Mouse (Mus musculus) cerebellum, adult 11 months (tissue): ENCODE measurements around the gene Reg3g.
"Not testable (repeated sequence)": the region's sequence is repeated elsewhere in the genome, so short reads cannot be mapped to it uniquely, and the experiment has no call there.

Experiments
- DNase-seq: peaks from one replicate; pipeline ENCODE4 v3.0.0; 2022

Gene Reg3g

DNA sequence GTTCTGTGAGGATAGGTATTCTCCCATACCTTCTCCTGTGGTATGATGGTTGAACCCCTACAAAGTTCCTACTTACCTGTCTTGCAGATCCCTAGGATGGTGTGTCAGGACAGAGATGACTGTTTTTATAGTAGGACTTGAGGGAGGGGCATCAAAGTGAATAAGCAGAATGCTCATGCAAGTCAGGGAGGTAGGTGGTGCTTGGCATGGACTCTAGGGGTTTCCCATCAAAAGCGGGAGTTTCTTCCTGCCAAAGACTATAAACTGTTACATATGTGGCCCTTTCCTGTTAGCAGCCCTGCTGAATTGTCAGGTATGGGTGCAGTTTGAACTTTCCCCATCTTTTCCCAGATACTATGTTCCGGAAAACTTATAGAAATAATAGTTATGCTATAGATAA, at the start of gene Reg3g:
Gene Reg3g (minus strand): TSS at position 101 of the 400 bp plus-strand sequence.
- no peak for DNase-seq

DNA sequence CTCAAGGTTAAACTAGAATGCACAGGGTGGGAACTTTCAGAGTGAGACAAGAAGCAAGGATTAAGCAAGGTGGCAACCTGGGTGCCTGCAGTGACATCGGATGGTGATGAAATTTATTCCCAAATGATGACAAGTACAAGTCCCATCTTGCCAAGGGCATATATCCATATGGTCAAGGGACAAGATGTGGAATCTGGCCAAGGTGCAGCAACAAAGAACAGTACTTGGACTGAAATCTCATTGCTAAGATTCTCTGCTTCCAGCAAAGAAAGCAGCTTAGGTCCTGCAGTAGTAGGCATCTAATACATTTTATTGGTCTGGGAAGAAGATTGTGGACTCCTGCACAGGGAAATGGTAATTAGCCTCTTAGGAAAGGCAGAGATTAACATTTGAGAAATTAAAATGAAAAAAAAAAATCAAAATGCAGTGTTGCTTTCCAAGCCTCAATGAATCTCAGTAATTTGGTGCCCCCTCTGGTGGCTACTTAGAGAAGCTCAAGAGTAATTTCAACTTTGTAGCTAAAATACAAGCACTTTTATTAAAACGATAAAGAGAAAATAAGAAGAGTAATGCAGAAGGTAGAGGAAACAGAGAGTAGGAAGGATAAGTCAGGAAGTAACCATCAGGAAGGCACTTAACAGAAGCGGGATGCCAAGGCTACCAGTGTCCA, 47.2 kb upstream of the Reg3g start:
- DNase-seq: peak; percentile 4

DNA sequence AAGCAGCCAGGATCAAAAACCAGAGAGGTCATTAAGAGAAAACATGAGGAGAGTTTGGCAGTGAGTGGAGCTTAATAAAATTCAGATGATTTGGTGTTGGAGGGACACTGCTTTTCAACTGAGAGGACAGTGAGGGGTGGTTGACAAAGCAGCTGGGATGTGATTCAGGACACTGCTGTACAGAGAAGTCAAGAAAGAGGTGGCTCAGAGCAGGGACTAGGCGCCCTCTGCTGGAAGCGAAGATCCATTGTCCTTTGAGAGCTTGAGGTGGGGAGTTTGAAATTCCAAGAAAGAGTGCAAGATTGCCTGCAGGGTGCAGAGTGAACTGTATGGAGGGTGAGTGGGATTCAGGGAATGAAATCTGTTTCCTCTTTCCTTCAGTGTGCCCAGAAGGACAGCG, 44.2 kb upstream of the Reg3g start:
- peak; percentile 18 for DNase-seq

DNA sequence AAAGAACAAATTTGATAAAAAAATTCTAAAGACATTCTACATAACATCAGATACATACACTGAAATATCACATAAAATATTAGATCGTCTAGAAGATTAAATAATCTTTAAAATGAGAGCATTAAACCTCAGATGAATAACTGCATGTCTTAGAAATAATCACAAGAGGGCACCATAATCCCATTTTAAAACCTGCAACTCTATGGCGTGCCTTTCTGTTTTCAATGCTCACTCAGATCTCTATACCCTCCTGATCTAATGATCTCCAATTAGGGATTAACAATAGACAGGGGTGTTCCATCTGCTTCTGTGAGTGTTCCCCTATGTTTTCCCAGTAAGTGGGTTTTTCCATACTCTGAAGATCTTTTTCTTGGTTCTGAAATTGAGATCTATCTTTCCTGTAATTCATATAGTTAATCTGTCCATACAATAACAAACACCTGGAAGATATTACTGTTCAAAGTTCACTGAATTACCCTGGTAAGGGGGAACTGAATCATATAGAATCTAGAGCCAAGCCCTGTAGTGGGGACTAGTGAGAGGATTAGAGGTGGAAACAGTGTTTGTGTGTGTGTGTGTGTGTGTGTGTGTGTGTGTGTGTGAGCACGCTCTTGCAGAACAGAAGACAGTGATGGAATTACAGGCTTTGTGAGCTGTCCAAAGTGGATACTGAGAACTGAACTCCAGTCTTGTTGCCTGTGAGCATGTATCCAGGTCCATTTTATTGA, 41.7 kb upstream of the Reg3g start:
- DNase-seq: no peak

DNA sequence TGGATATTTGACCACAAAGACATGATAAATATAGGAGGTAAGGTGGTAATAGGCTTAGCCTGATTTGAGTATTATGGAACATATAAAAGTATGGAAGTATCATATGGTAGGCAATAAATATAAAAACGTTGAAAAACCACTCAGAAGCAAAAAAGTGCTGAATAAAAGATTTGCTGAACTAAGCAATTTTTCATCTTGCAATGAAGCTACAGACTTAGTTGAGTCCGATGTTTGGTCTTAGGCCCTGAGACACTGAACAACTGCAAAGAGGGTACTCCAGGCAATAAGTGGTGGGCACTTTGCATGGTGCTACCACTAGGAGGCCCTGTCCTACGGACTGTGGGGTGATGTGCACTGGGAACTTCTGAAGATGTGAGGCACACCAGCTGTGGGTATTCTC, 37.1 kb upstream of the Reg3g start:
- no peak for DNase-seq

DNA sequence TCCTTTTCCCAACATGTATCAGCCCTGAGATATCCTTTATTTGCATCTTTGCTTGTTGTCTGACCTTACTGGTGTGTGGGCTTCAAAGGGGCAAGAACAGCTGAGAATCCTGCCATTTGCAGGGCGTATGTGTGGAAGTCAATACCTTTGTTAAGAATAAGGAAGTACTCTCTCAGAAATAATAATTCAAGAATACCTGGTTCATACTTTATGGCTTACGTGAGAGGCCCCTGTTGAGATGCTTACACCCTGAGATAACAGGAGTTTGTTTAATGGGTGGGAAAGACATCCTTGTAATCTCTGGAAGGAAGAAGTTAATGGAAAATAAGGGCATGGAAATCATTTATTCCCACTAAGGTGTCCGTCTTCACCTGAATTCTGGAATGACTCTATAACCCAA, 26.0 kb upstream of the Reg3g start:
- DNase-seq: no peak

DNA sequence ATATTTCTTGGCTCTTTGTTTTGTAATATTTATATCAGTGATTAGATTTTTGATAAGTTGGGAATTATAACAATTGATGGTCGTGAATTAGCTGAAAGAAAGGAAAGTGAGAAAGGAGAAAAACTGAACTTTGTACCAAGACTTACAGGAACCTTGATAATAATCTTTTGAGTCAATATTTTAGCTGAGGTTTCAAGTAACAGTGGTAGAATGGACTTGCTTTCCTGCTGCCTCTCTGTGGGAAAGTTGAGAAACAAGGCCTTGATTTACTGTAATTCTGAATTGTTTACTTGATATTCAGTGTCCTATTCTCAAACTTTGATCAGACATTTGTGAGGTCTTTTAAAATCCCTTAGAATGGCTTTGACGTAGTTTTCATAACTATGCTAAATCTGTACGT, 615 bp upstream of the Reg3g start:
- DNase-seq: no peak

DNA sequence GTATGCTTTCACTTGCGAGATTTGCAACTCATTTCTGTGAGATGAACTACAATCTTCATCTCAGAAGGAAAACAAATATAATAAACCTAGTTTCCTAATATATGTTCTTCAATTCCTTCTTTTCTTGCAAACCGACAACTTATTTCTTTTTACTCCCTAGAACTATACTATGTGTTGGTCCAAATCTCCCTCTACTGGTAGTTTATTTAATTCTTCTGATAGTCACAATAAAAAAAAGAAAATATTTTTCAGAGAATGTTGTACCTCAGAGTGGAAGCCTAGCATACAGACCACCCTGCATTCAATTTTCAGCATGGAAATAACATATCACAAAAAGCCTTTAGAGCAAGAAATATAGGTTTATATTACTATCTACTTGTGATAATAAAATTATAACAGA, 5.4 kb downstream of the Reg3g start:
- no peak for DNase-seq

DNA sequence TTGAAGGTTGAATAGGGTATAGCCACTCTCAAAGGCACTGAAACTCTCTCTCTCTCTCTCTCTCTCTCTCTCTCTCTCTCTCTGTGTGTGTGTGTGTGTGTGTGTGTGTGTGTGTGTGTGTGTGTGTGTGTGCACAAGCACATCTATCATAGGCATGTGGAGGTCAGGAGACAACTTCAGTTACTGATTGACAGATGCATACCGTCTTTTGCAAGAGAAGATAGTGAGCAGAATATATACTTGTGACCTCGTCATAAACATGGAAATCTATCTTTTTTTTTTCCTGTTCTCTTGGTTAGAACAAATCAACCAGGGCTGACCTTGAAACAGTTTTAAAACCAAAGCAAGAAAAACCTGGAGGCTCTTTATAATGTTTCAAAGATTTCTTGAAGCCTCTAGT, 6.3 kb downstream of the Reg3g start:
- DNase-seq: no peak

DNA sequence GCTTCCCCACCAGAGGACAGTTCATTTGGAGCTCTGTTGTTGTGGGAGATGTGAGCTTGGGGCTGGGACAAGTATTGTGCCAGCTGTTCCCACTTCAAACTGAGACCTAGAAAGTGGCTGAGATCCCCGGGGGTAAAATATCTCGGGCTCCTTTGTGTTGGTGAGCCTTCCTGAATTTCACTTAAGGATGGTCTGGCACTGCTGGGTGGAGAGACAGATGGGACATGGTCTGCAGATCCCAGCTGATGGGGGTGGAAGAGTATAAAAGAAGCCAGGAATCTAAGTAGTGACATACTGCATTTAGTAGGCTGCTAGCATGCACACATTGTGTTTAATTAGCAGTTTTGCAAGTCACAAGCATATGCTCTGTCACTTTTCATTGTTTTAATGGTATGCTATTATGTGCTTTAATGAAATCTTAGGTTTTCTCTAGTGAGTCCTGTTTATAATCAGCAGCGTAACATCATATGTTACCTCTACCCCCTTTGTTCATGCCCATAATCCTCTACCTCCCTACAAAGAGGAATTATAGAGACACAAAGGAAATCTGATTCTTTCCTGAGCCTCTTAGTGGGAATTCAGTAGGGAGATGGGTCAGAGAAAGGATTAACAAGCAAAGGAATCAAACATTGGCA, 8.4 kb downstream of the Reg3g start:
- DNase-seq: no peak

DNA sequence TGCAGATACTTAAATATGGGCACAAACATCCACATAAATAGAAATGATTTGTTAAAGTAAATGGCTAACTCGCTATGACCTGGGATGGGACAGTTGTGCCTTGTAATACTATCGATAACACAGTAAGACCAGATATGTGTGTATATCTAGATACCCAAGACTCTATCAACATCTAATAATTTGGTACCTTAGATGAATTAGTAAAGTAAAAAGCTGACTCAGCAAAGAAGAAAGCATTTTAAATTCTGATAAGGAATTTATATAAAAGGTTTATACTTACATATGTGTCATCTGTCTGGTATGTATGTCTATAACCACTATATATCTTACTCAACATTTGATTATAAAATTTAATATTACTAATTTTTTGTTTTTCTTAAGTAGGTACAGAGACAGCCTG, 15.9 kb downstream of the Reg3g start:
- no peak for DNase-seq

DNA sequence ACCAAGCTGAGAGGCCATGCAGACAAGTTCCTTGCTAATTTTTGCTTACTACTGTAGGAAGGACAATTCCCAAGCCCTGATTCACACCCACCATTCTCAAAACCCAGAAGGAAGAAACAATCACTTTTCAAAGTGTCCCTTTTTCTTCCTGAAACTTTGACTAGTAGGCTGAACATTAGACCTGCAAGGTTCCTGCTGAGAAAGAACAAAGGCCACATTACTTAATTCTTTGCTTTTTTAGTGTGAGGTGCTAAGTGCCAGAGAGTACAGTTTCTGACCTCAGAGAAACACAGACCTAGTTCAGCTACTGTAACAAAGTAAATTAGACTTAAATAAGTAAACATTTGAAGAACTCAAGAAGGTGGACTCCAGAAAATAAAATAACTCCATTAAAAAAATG, 20.3 kb downstream of the Reg3g start:
- no peak for DNase-seq

DNA sequence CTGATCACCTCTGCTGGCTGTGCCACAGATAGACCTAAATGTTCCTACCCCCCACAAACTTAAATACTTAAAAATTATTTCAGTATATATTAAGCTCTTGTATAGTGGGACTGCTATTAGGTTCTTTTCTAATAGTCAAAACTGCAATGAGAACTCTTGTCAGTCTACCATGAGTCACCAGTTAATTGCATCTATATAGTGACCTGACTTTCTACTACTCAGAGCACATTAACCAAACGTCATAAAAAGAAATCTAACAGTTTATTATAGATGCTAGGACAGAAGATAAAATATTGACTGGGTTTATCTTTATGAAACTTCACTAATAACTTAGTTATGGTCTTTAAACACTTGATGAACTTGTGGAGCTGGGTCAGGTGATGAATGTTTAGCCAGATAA, 21.5 kb downstream of the Reg3g start:
- no peak for DNase-seq

DNA sequence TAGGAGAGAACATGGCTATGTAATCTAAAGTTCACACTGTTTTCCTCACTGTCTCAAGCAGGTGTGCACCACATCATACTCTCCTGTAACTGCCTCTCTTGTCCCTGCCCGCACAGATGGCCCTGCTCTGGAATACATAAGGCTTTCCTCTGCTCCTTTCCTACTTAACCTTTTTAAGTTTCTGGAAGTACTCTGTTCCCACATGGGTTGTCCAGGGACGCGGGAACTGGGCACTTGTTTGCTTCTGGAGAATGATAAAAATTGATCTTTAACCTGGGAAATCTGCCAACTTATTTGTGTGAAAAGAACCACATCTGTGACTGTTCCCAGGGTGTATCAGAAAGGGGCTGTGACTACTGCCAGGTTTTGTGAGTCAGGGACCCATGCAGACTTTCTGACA, 43.2 kb downstream of the Reg3g start:
- DNase-seq: no peak

DNA sequence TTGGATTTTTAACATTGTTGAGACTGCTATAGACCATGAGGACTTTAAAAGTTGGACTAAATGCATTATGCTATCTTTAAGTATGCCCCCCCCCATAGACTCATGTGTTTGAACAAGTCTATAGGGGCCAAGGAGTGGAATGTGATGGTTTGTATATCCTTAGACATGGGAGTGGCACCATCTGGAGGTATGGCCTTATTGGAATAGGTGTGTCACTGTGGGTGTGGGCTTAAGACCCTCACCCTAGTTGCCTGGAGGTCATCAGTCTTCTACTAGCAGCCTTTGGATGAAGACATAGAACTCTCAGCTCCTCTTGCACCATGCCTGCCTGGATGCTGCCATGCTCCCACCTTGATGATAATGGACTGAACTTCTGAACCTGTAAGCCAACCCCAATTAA, 46.3 kb downstream of the Reg3g start, which contains the start of gene Reg1:
Gene Reg1 (plus strand): TSS at position 301 of the 400 bp plus-strand sequence.
- not testable (repeated sequence) for DNase-seq
